Mouse (Mus musculus) bone marrow macrophage, adult 2 months (primary cell): ENCODE measurements around the gene Eif3b.

Experiments used
- CTCF ChIP-seq: IDR thresholded peaks from 2 replicates; pipeline ENCODE4 v1.5.1; 2012; ENCODE audit warnings: low read depth, mild to moderate bottlenecking, low read length, moderate library complexity
- POLR2A ChIP-seq: IDR thresholded peaks from 2 replicates; pipeline ENCODE4 v1.6.1; 2012; ENCODE audit warnings: mild to moderate bottlenecking, low read depth, low read length, borderline replicate concordance

- TF ChIP-seq CTCF: no peak
- TF ChIP-seq POLR2A: no peak
Measured at GRCm38 (mm10) chr5:140370446-140371254, 48.5 kb upstream of the Eif3b start.
